Mouse (Mus musculus): Measurements from ENCODE around the gene Gm20503. TPM values are rescaled to one million over a fixed set of nuclear protein-coding genes. Genes with fewer than 3 reads are reported as not detected.

Gm20503 gene
- polyA plus RNA-seq, 1 experiment from 2014 or later = 23.8 TPM

GRCm38 (mm10) chr4:59009186-59009585 is 6.2 kb downstream of the Gm20503 start:
- no peak overlapping the region for H3K4me2 ChIP-seq (replicated peaks)
- 79% methylated on average over 7 of the region's 7 CpGs for WGBS
- no peaks in the 10 kb centered on the region for H3K9me3 ChIP-seq (replicated peaks)
- H3K4me1 ChIP-seq = peaks cover 37% of the 10 kb centered on the region
- no peak overlapping the region for H3K27ac ChIP-seq (replicated peaks)
- no peak for ATAC-seq (ENCODE audit: insufficient number of reproducible peaks, low FRiP score, low TSS enrichment, low read depth)
- no peaks in the 10 kb centered on the region for H3K27me3 ChIP-seq
- H3K9ac ChIP-seq = no peak overlapping the region
- H3K36me3 ChIP-seq = no peaks in the 10 kb centered on the region
- H3K4me3 ChIP-seq (replicated peaks) = no peak overlapping the region

- Histone ChIP-seq H3K27ac (replicated peaks) (no peak overlapping the region), H3K9ac (no peak overlapping the region), H3K4me3 (replicated peaks) (no peak overlapping the region), H3K9me3 (replicated peaks) (no peaks in the 10 kb centered on the region), H3K36me3 (no peaks in the 10 kb centered on the region), H3K27me3 (no peaks in the 10 kb centered on the region), H3K4me1 (peaks cover 32% of the 10 kb centered on the region), H3K4me2 (replicated peaks) (no peak overlapping the region)
- 70% methylated on average over 4 of the region's 4 CpGs for whole genome bisulfite sequencing
- no peak for ATAC-seq (ENCODE audit: insufficient number of reproducible peaks, low FRiP score, low TSS enrichment, low read depth)
Measured at GRCm38 (mm10) chr4:59009696-59010095, 6.7 kb downstream of the Gm20503 start.

- no peak for ATAC-seq (ENCODE audit: insufficient number of reproducible peaks, low FRiP score, low TSS enrichment, low read depth)
- Histone ChIP-seq H3K27ac (replicated peaks) (no peak overlapping the region), H3K4me3 (replicated peaks) (no peak overlapping the region), H3K36me3 (no peaks in the 10 kb centered on the region), H3K27me3 (no peaks in the 10 kb centered on the region), H3K4me2 (replicated peaks) (no peak overlapping the region), H3K9me3 (replicated peaks) (no peaks in the 10 kb centered on the region), H3K4me1 (0 out of 2 replicates have a peak, but pooled peaks cover 18% of the 10 kb centered on the region), H3K9ac (no peak overlapping the region)
- WGBS = 74% methylated on average over 3 of the region's 3 CpGs
Measured at GRCm38 (mm10) chr4:59011446-59011845, 8.4 kb downstream of the Gm20503 start.

DNA sequence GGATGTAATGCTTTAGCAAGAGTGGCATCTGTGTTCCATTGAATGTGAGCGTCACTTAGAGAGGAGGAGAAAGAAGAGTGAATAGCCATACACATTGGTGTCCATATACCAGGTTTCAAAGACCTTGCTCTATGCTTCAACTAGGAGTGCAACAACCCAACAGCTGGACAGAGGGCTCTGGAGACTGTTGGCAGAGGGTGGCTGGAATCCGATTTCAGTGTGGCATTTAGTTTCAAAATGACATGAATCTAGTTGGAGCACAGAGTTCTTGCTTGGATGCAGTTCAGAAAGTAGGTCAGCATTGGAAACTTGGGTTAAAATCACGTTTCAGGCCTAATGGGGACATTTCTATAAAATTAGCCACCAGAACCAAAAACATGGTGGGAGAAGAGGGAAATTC is 12.2 kb downstream of the Gm20503 start:
- H3K9ac ChIP-seq = no peak overlapping the region
- no peaks in the 10 kb centered on the region for H3K27me3 ChIP-seq
- H3K27ac ChIP-seq (replicated peaks) = no peak overlapping the region
- H3K4me1 ChIP-seq = no peaks in the 10 kb centered on the region
- no peaks in the 10 kb centered on the region for H3K9me3 ChIP-seq (replicated peaks)
- 72% methylated on average over 3 of the region's 3 CpGs for WGBS
- H3K36me3 ChIP-seq = peaks cover 18% of the 10 kb centered on the region
- H3K4me3 ChIP-seq (replicated peaks) = no peak overlapping the region
- no peak overlapping the region for H3K4me2 ChIP-seq (replicated peaks)
- ATAC-seq (ENCODE audit: insufficient number of reproducible peaks, low FRiP score, low TSS enrichment, low read depth) = no peak

GRCm38 (mm10) chr4:59016922-59017321 is 13.9 kb downstream of the Gm20503 start:
- no peak overlapping the region for H3K4me2 ChIP-seq (replicated peaks)
- H3K4me1 ChIP-seq = no peaks in the 10 kb centered on the region
- H3K27ac ChIP-seq (replicated peaks) = no peak overlapping the region
- H3K36me3 ChIP-seq = peaks cover 25% of the 10 kb centered on the region
- H3K4me3 ChIP-seq (replicated peaks) = no peak overlapping the region
- no peaks in the 10 kb centered on the region for H3K9me3 ChIP-seq (replicated peaks)
- 85% methylated on average over 2 of the region's 2 CpGs for WGBS
- H3K27me3 ChIP-seq = no peaks in the 10 kb centered on the region
- no peak overlapping the region for H3K9ac ChIP-seq
- ATAC-seq (ENCODE audit: insufficient number of reproducible peaks, low FRiP score, low TSS enrichment, low read depth) = no peak

GRCm38 (mm10) chr4:59034325-59034917 is 31.4 kb downstream of the Gm20503 start:
- H3K4me3 ChIP-seq (replicated peaks) = peak overlapping the region; percentile 81
- H3K9me3 ChIP-seq (replicated peaks) = no peaks in the 10 kb centered on the region
- 71% methylated on average over 10 of the region's 10 CpGs for WGBS
- no peaks in the 10 kb centered on the region for H3K27me3 ChIP-seq
- H3K36me3 ChIP-seq = peaks cover 5% of the 10 kb centered on the region
- no peak overlapping the region for H3K9ac ChIP-seq
- no peak for ATAC-seq (ENCODE audit: insufficient number of reproducible peaks, low FRiP score, low TSS enrichment, low read depth)
- peaks cover 12% of the 10 kb centered on the region for H3K4me1 ChIP-seq
- H3K27ac ChIP-seq (replicated peaks) = no peak overlapping the region
- peak overlapping the region; percentile 61 for H3K4me2 ChIP-seq (replicated peaks)

DNA sequence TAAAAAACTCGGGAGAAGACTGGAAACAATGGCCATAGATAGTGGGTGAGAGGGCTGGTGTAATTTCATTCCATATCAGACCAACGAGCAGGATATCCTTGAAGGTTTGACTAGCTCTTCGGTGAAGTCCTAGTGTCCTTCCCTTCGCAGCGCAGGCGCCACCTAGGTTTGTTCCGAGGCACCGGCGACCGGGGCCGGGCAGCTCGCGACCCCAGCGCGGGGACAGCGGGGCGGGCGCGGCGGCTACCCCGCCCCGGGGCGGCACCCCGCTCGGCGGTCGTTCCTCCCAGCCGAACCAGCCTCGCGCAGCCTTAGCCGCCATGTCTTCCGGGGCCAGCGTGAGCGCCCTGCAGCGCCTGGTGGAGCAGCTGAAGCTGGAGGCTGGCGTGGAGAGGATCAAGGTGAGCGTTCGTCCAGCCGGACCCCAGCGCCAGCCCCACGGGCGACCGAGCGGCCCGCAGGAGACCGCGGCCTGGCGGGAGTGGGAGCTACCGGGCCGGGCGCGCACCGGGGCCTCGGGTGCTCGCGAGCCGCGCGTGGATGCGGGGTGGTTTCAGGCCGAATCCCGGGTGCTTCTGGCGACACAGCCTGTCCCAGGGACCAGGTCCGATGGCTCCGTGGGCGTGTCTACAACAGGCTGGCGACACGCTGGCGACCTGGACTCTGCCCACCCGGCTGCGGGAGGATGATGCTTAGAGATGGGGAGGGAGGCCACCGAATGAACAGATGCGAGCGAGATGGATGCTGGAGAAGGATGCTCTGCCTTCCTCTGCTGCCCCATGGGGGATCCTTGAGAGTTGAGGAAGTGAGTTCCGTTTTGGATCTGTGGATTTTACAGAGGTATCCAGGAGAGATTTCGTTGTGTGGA is 32.1 kb downstream of the Gm20503 start, which contains the start of gene Gng10:
Gene Gng10, plus strand, starts transcription at position 171 of the 868 bp plus-strand sequence.
- Histone ChIP-seq H3K4me1 (peaks cover 12% of the 10 kb centered on the region), H3K4me2 (replicated peaks) (peak within 1 kb of the TSS; percentile 61), H3K27me3 (no peaks in the 10 kb centered on the region), H3K4me3 (replicated peaks) (peak within 1 kb of the TSS; percentile 81), H3K27ac (replicated peaks) (peak within 1 kb of the TSS; percentile 70), H3K36me3 (peaks cover 11% of the 10 kb centered on the region), H3K9ac (peak within 1 kb of the TSS; percentile 72), H3K9me3 (replicated peaks) (no peaks in the 10 kb centered on the region)
- WGBS = 5% methylated on average over 76 of the region's 76 CpGs
- peak; percentile 87 for ATAC-seq (ENCODE audit: insufficient number of reproducible peaks, low FRiP score, low TSS enrichment, low read depth)

DNA sequence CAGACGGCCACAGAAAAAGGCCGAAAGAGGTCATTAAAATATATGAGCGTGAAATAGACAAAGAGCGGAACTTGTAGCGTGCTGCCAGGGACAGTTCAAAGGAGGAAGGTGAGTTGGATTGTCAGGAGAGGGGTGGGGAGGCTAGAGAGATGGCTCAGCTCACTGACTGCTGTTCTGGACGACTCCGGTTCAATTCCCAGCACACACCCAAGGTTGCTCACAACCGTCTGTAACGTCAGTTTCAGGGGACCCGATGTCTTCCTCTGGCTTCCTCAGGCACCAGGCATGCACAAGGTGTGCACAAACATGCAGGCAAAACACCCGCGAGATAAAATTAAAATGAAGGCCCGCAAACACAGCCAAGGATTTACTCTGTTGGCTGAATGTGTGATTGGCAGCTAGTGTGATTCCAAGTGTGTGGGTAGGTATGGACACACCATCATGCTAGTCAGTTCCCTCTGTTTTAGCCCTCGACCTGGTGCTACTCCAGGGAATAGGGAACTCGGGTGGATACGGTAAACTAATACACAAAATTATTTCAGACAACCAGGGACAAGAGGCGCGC is 32.9 kb downstream of the Gm20503 start:
- H3K27me3 ChIP-seq = no peaks in the 10 kb centered on the region
- H3K4me3 ChIP-seq (replicated peaks) = peak overlapping the region; percentile 81
- ATAC-seq (ENCODE audit: insufficient number of reproducible peaks, low FRiP score, low TSS enrichment, low read depth) = no peak; the same call in 1 of the 2 replicates
- H3K4me2 ChIP-seq (replicated peaks) = peak overlapping the region; percentile 61
- peaks cover 12% of the 10 kb centered on the region for H3K4me1 ChIP-seq
- H3K9ac ChIP-seq = no peak overlapping the region
- H3K36me3 ChIP-seq = peaks cover 17% of the 10 kb centered on the region
- WGBS = 59% methylated on average over 18 of the region's 18 CpGs
- no peaks in the 10 kb centered on the region for H3K9me3 ChIP-seq (replicated peaks)
- H3K27ac ChIP-seq (replicated peaks) = no peak overlapping the region

DNA sequence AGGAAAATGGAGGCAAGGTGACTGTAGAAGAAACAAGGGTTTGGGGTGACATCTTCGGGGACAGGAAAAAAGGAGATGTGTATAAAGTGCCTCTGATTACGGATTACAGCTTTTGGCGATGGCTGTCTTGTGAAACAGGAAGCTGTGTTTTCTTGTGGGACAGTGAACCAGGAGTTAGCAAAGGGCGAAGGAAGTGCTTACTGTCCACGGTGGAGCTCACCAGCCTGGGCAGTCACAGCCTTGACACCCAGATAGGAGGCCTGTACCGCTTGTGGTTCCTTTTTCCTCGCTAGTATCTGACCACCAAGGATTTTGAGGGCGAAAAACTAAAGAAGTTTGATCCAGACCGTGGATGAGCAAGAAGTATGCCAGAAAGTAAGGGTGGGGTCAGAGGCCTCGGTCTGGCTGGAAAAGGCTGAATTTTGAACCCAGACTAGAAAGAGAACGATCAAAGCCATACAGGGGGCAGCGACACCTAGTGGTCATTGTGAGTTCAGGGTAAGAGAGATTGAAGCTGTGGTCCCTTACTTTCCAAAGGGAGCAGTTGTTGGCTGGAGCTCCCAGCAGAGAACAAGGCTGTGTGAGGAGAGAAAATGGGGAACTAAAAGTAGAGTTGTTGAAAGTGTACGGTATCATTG is 33.6 kb downstream of the Gm20503 start:
- Histone ChIP-seq H3K36me3 (peaks cover 20% of the 10 kb centered on the region), H3K9ac (no peak overlapping the region), H3K4me2 (replicated peaks) (peak overlapping the region; percentile 61; the same call in 1 of the 2 replicates), H3K4me3 (replicated peaks) (no peak overlapping the region; the same call in 1 of the 2 replicates), H3K4me1 (peaks cover 12% of the 10 kb centered on the region), H3K27ac (replicated peaks) (no peak overlapping the region), H3K27me3 (no peaks in the 10 kb centered on the region), H3K9me3 (replicated peaks) (no peaks in the 10 kb centered on the region)
- ATAC-seq (ENCODE audit: insufficient number of reproducible peaks, low FRiP score, low TSS enrichment, low read depth) = peak; percentile 37; the same call in 1 of the 2 replicates
- 46% methylated on average over 13 of the region's 13 CpGs for WGBS

- no peak for ATAC-seq (ENCODE audit: insufficient number of reproducible peaks, low FRiP score, low TSS enrichment, low read depth)
- Histone ChIP-seq H3K27me3 (no peaks in the 10 kb centered on the region), H3K4me3 (replicated peaks) (no peak overlapping the region), H3K4me2 (replicated peaks) (no peak overlapping the region), H3K27ac (replicated peaks) (no peak overlapping the region), H3K9ac (no peak overlapping the region), H3K36me3 (peaks cover 25% of the 10 kb centered on the region), H3K9me3 (replicated peaks) (no peaks in the 10 kb centered on the region), H3K4me1 (peaks cover 12% of the 10 kb centered on the region)
- WGBS = 82% methylated on average over 3 of the region's 3 CpGs
Measured at GRCm38 (mm10) chr4:59037525-59037924, 34.5 kb downstream of the Gm20503 start.

Data from embryonic facial prominence, embryonic 15.5 days (tissue).